Mouse (Mus musculus) kidney, adult 11 months (tissue): Measurements from ENCODE around the gene Pde11a.
A peak's percentile ranks its signal among the peaks of the same experiment; 100 is the strongest.

Experiments
- DNase-seq: peaks from one replicate; pipeline ENCODE4 v3.0.0; 2022

The Pde11a gene

GRCm38 (mm10) chr2:76320336-76320735 lies 18.2 kb downstream of the Pde11a start:
- no peak for DNase-seq

GRCm38 (mm10) chr2:76319231-76319630 lies 19.3 kb downstream of the Pde11a start:
- no peak for DNase-seq

GRCm38 (mm10) chr2:76287671-76288070 lies 50.9 kb downstream of the Pde11a start:
- no peak for DNase-seq

- no peak for DNase-seq
Measured at GRCm38 (mm10) chr2:76286288-76286740, 52.3 kb downstream of the Pde11a start.

GRCm38 (mm10) chr2:76285150-76285549 lies 53.4 kb downstream of the Pde11a start:
- no peak for DNase-seq

GRCm38 (mm10) chr2:76283378-76284132 lies 55.0 kb downstream of the Pde11a start:
- no peak for DNase-seq

- no peak for DNase-seq
Measured at GRCm38 (mm10) chr2:76269494-76269893, 69.1 kb downstream of the Pde11a start.

GRCm38 (mm10) chr2:76267335-76267734 lies 71.2 kb downstream of the Pde11a start:
- no peak for DNase-seq

- DNase-seq = no peak
Measured at GRCm38 (mm10) chr2:76266622-76267021, 72.0 kb downstream of the Pde11a start.

GRCm38 (mm10) chr2:76264258-76264657 lies 74.3 kb downstream of the Pde11a start:
- DNase-seq = no peak

- no peak for DNase-seq
Measured at GRCm38 (mm10) chr2:76262661-76263060, 75.9 kb downstream of the Pde11a start.

GRCm38 (mm10) chr2:76254833-76255232 lies 83.7 kb downstream of the Pde11a start:
- peak; percentile 25 for DNase-seq

GRCm38 (mm10) chr2:76251379-76251778 lies 87.2 kb downstream of the Pde11a start:
- DNase-seq = no peak

GRCm38 (mm10) chr2:76248242-76248641 lies 90.3 kb downstream of the Pde11a start:
- DNase-seq = no peak

GRCm38 (mm10) chr2:76239175-76239574 lies 99.4 kb downstream of the Pde11a start:
- no peak for DNase-seq

- DNase-seq = no peak
Measured at GRCm38 (mm10) chr2:76238496-76238895, 100.1 kb downstream of the Pde11a start.

- no peak for DNase-seq
Measured at GRCm38 (mm10) chr2:76237638-76238420, 100.7 kb downstream of the Pde11a start.

GRCm38 (mm10) chr2:76220364-76221108 lies 118.0 kb downstream of the Pde11a start:
- no peak for DNase-seq

- DNase-seq = no peak
Measured at GRCm38 (mm10) chr2:76219540-76219939, 119.0 kb downstream of the Pde11a start.

GRCm38 (mm10) chr2:76216146-76216545 lies 122.4 kb downstream of the Pde11a start:
- no peak for DNase-seq

- no peak for DNase-seq
Measured at GRCm38 (mm10) chr2:76215219-76215618, 123.4 kb downstream of the Pde11a start.

- DNase-seq = no peak
Measured at GRCm38 (mm10) chr2:76185126-76185525, 153.4 kb downstream of the Pde11a start.

GRCm38 (mm10) chr2:76162822-76163221 lies 175.8 kb downstream of the Pde11a start:
- DNase-seq = no peak
